Mouse (Mus musculus) layer of hippocampus, adult 11-12 months (tissue): ENCODE results near the gene Utrn.
"Not testable (repeated sequence)": the region's sequence is repeated elsewhere in the genome, so short reads cannot be mapped to it uniquely, and the experiment has no call there.

ENCODE experiments used
- DNase-seq: peaks from one replicate; pipeline ENCODE4 v3.0.0; 2022; ENCODE audit warnings: low spot score

Gene Utrn

GRCm38 (mm10) chr10:12690601-12691000 lies 178.6 kb downstream of the Utrn start:
- peak; percentile 58 for DNase-seq

- no peak for DNase-seq
Observed at GRCm38 (mm10) chr10:12685683-12686082, 183.5 kb downstream of the Utrn start.

- DNase-seq: no peak
Observed at GRCm38 (mm10) chr10:12684018-12684417, 185.1 kb downstream of the Utrn start.

GRCm38 (mm10) chr10:12673309-12673708 lies 195.9 kb downstream of the Utrn start:
- no peak for DNase-seq

DNA sequence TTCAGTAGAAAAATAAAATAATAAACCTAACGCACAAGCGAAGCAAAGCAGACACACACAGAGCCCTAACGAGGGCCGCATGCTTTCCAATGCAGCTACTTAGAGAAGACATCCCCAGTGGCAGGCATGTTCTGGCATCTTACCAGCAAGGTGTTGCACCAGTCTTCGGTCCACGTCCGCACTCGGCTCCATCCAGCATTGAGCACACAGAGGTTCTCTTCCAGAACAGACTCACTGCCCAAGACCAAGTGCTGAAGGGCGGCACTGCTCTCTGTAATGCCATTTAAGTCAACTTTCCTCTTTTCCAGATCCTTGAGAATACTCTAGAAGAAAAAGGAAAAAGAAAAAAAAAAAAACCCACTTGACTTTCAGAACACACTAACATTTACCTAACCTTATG lies 197.6 kb downstream of the Utrn start:
- DNase-seq: no peak

- DNase-seq: no peak
Observed at GRCm38 (mm10) chr10:12662035-12662434, 207.1 kb downstream of the Utrn start.

- DNase-seq: no peak
Observed at GRCm38 (mm10) chr10:12658023-12658744, 211.0 kb downstream of the Utrn start.

- DNase-seq: no peak
Observed at GRCm38 (mm10) chr10:12652988-12653387, 216.2 kb downstream of the Utrn start.

- no peak for DNase-seq
Observed at GRCm38 (mm10) chr10:12646119-12646518, 223.0 kb downstream of the Utrn start.

DNA sequence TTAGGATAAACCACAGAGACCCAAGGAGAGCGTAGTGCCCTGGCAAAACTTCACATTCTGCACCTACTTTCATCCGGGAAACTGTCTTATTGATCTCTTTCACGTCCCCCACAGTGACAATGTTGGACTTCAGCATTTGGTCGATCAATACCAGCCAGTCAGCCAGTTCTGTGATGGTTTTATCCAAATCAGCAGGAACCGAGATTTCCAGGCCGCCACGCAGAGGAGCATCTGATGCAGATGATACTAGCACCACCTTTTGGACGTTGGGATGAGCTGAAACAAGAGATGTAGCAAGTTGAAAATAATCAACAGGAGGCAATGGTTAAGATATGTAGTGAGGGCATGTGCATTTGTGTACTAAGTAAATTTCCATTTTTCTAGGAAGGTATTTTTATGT lies 225.8 kb downstream of the Utrn start:
- DNase-seq: peak; percentile 20

- no peak for DNase-seq
Observed at GRCm38 (mm10) chr10:12639638-12640037, 229.5 kb downstream of the Utrn start.

DNA sequence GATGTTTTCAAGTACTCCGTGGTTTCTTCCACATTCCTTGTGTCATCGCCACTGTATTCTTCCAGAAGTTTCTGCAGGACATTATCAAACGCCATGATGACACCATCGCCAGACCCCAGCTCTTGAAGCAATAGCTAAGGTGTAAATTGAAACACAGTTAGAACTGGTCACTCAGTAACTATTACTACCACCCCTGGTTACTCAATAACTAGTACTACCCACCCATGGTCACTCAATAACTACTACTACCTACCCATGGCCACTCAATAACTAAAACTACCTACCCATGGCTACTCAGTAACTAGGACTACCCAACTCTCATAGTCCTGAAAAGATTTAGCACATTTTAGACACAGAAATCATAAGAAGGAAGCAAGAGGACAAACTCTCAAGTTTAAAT lies 235.2 kb downstream of the Utrn start:
- no peak for DNase-seq

GRCm38 (mm10) chr10:12630933-12631332 lies 238.2 kb downstream of the Utrn start:
- no peak for DNase-seq

DNA sequence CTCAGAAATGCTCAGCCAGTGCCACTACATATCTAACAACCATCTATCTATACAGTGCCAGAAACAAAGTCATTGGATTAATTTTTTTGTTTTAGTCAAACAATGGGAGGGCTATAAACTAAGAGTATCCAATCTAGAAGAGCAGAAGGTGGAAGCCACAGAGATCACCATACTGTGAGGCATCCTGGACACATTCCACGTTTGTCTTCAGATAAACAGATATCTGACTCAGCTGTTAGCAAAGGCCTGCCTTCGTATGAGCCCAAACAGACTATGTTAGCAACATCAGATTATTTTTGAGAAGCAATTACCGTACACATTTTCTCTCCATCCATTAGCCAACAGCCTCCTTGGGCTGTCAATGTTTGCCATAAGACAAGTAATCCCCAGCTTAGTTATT lies 250.8 kb downstream of the Utrn start:
- DNase-seq: no peak

GRCm38 (mm10) chr10:12615723-12616122 lies 253.4 kb downstream of the Utrn start:
- DNase-seq: peak; percentile 16

GRCm38 (mm10) chr10:12614465-12615199 lies 254.5 kb downstream of the Utrn start:
- DNase-seq: peak; percentile 47

DNA sequence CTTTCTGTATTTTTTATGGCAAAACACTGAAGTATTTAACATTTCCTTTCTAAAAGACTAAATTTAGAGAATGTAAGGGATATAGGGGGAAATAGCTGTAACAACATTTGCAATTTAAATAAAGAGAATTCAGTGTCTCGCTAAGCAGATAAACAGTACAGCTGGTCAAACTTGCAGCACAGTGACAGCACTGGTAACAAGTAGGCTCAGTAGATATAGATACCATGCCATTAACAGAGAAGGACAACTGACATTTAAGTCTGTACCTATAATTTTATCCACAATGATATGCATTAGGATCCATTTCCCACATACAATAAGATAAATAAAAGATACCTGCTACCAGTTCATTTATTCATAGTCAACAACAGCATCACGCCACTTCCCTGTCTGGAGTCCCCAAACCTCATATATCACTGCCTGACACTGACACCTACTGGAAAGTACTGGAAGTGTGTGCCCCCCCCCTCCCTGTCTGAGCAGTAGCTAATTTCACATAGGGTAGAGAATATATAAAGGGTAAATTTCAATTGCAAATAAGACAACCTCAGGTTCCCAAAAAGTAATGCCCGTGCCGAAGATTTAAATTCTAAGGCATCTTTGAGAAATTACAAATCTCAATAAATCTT lies 256.8 kb downstream of the Utrn start:
- DNase-seq: peak; percentile 20

DNA sequence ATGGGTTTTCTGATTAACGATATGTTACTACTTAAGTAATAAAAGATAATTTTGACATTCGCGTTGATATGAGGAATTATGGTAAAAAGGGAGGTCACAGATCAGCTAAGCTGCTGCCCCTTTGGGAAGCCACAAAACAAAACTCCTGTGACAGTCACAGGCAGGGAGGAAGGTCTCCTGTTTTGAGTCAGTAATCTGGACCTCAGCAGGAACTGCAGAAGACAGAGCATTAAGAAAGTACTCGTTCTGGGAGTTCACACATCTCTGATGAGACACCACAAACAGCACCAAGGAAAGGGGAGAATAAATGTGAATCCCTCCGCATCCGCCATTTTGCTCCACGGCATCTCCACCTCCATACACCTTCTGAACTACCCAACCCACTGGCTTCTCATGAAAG lies 259.3 kb downstream of the Utrn start:
- no peak for DNase-seq

- DNase-seq: no peak
Observed at GRCm38 (mm10) chr10:12608634-12609033, 260.5 kb downstream of the Utrn start.

DNA sequence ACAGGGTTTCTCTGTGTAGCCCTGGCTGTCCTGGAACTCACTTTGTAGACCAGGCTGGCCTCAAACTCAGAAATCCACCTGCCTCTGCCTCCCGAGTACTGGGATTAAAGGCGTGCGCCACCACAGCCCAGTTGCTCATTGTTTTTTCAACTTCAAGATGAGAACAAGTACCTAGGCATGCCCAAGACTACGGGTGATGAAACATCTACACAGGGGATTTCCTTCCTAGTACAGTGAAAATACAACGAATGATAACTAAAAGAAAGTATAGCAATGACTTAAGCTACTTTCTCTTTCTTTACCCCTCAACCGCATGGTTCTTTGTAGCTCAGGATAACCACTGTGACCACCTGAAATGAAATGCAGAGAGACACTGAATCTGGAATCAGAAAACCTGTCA lies 262.0 kb downstream of the Utrn start:
- DNase-seq: not testable (repeated sequence)

GRCm38 (mm10) chr10:12595379-12595778 lies 273.8 kb downstream of the Utrn start:
- no peak for DNase-seq

DNA sequence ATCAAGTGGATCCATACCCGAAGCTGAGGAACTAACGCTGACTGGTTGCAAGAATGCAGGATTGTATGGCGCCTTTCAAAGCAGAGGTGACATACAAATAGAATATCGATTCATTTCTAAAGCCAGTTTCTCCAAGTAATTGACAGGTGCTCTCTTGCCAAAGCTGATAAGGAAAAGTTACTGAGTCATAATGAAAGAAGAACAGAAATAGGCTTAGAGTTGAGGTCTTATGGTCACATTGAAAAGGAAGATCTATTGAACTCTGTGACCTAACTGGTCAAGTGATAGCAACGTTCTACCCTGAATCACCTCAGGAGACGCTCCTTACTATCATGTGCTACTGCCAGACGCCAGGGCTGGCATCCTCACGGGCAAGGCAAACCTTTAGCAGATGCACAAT lies 274.2 kb downstream of the Utrn start:
- DNase-seq: no peak

- no peak for DNase-seq
Observed at GRCm38 (mm10) chr10:12593071-12593470, 276.1 kb downstream of the Utrn start.
